Mouse (Mus musculus): ENCODE data around the gene St3gal2. TPM values are rescaled to one million over a fixed set of nuclear protein-coding genes. Genes with fewer than 3 reads are reported as not detected.

The St3gal2 gene
- polyA plus RNA-seq, 1 experiment: 39.7 TPM

DNA sequence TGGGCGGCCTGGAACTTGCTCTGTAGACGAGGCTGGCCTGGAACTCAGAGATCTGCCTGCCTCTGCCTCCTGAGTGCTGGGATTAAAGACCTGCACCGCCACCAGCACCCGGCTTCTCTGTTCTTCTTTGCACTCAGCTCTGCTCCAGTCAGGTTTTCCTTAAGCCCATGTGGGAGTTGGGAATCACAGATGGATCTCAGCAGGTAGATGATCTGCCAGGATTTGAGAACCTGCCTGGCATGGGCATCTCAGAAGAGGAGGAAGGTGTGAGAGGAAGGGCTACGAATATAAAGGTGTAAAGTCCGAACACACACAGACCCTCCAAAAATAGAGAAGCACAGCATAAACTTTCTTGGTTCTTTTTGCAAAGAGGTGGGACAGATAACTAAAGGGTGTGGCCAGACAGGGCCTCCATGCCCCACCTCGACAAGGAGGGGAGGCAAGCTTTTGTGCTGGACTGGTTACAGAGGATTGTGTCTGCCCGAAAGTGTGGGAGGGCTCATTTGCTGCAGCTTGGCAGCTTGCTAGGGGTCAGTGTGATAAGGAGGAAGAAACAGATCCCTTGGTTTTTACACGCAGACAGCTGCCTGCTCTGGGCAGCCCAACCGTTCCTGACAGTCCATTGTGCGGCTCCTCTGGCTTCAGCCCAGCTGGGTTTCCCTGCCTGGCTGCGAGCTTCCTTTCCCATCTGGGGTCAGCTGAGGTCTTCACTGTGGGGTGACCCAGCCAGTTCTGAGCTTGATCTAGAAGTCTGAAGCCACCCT, 11.6 kb downstream of the St3gal2 start:
- Histone ChIP-seq H3K4me2 (ENCODE audit: low read depth) (peak overlapping the region; percentile 78), H3K79me2 (ENCODE audit: control insufficient read depth, insufficient read depth) (peaks cover 48% of the 10 kb centered on the region)

GRCm38 (mm10) chr8:110932444-110932843, 12.7 kb downstream of the St3gal2 start:
- no peaks in the 10 kb centered on the region for H3K36me3 ChIP-seq (ENCODE audit: control insufficient read depth, insufficient read depth)

More for the DNA sequence above, 11.6 kb downstream of the St3gal2 start:
- H3ac ChIP-seq (ENCODE audit: control insufficient read depth, insufficient read length): no peak overlapping the region
- no peaks in the 10 kb centered on the region for H3K36me3 ChIP-seq (ENCODE audit: control insufficient read depth, insufficient read depth)
- no peaks in the 10 kb centered on the region for H3K27me3 ChIP-seq (ENCODE audit: control insufficient read depth, insufficient read depth, insufficient read length)
- H3K4me3 ChIP-seq: no peak overlapping the region
- TF ChIP-seq MYOG (IDR thresholded peaks at IDR 0.05; ENCODE audit: control insufficient read depth in 1 of 3, insufficient read depth in 1 of 3, insufficient read length in 2 of 3, low read depth in 2 of 3): peak; percentile 75 to 96 (median 85)
- TF ChIP-seq SRF (IDR thresholded peaks at IDR 0.05; ENCODE audit: control insufficient read depth, insufficient read length, low read depth): peak; percentile 51
- TF ChIP-seq POLR2A (IDR thresholded peaks at IDR 0.05; ENCODE audit: insufficient read length, low read depth): no peak
- TF ChIP-seq REST (IDR thresholded peaks at IDR 0.05; ENCODE audit: insufficient read depth, insufficient read length): no peak
- peak; percentile 26 for TF ChIP-seq TCF3 (IDR thresholded peaks at IDR 0.05; ENCODE audit: insufficient read length, low read depth)
- no peak for TF ChIP-seq E2F4 (IDR thresholded peaks at IDR 0.05; ENCODE audit: insufficient read depth)
- TF ChIP-seq MYOD1 (IDR thresholded peaks at IDR 0.05; ENCODE audit: control insufficient read depth in 1 of 3, insufficient read length in 2 of 3, low read depth in 2 of 3): peak in 2 of 3 experiments; percentile 87 to 93
- no peak for TF ChIP-seq POLR2AphosphoS2 (IDR thresholded peaks at IDR 0.05; ENCODE audit: insufficient read length, low read depth)
- TF ChIP-seq CEBPB (IDR thresholded peaks at IDR 0.05; ENCODE audit: insufficient read depth, poor library complexity, severe bottlenecking): no peak
- TF ChIP-seq MAX (IDR thresholded peaks at IDR 0.05; ENCODE audit: low read depth): no peak
- TF ChIP-seq TCF12 (IDR thresholded peaks at IDR 0.05; ENCODE audit: insufficient read depth, poor library complexity, severe bottlenecking): peak; percentile 23

DNA sequence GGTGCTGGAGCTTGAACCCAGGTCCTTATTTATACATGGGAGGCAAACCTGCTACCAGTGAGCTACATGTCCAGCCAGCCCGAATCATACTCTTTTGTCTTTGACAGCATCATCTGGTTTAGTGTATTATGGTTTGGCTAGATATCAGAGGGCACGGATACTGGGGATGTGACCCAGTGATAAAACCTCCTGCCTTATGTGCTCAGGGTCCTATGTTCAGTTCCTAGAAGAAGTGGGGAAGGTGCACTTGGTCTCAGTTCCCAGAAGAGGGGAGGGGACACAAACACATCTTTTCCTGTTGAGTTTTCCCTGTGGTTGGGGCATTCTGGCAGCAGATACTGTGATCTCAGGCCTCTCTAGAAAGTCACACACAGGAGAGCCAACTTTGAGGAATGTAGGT, 13.6 kb downstream of the St3gal2 start:
- no peak overlapping the region for H3K4me3 ChIP-seq
- no peak overlapping the region for H3ac ChIP-seq (ENCODE audit: control insufficient read depth, insufficient read length)

More at GRCm38 (mm10) chr8:110932444-110932843, 12.7 kb downstream of the St3gal2 start:
- Histone ChIP-seq H3K79me2 (ENCODE audit: control insufficient read depth, insufficient read depth) (peaks cover 51% of the 10 kb centered on the region), H3K4me2 (ENCODE audit: low read depth) (peak overlapping the region; percentile 78), H3K27me3 (ENCODE audit: control insufficient read depth, insufficient read depth, insufficient read length) (no peaks in the 10 kb centered on the region), H3ac (ENCODE audit: control insufficient read depth, insufficient read length) (no peak overlapping the region), H3K4me3 (no peak overlapping the region)
- TF ChIP-seq MYOG (IDR thresholded peaks at IDR 0.05; ENCODE audit: control insufficient read depth in 1 of 3, insufficient read depth in 1 of 3, insufficient read length in 2 of 3, low read depth in 2 of 3) (peak in 1 of 3 experiments; percentile 13), USF1 (IDR thresholded peaks at IDR 0.05; ENCODE audit: low read depth) (no peak), TCF3 (IDR thresholded peaks at IDR 0.05; ENCODE audit: insufficient read length, low read depth) (no peak), E2F4 (IDR thresholded peaks at IDR 0.05; ENCODE audit: insufficient read depth) (no peak), TCF12 (IDR thresholded peaks at IDR 0.05; ENCODE audit: insufficient read depth, poor library complexity, severe bottlenecking) (peak; percentile 12), POLR2A (IDR thresholded peaks at IDR 0.05; ENCODE audit: insufficient read length, low read depth) (no peak), MAX (IDR thresholded peaks at IDR 0.05; ENCODE audit: low read depth) (no peak), REST (IDR thresholded peaks at IDR 0.05; ENCODE audit: insufficient read depth, insufficient read length) (no peak), MYOD1 (IDR thresholded peaks at IDR 0.05; ENCODE audit: control insufficient read depth in 1 of 3, insufficient read length in 2 of 3, low read depth in 2 of 3) (peak; percentile 92 to 95 (median 94)), POLR2AphosphoS2 (IDR thresholded peaks at IDR 0.05; ENCODE audit: insufficient read length, low read depth) (no peak), SRF (IDR thresholded peaks at IDR 0.05; ENCODE audit: control insufficient read depth, insufficient read length, low read depth) (no peak), CEBPB (IDR thresholded peaks at IDR 0.05; ENCODE audit: insufficient read depth, poor library complexity, severe bottlenecking) (no peak)

GRCm38 (mm10) chr8:110936217-110936616, 16.5 kb downstream of the St3gal2 start:
- no peak for TF ChIP-seq USF1 (IDR thresholded peaks at IDR 0.05; ENCODE audit: low read depth)
- TF ChIP-seq E2F4 (IDR thresholded peaks at IDR 0.05; ENCODE audit: insufficient read depth): no peak
- no peak for TF ChIP-seq CEBPB (IDR thresholded peaks at IDR 0.05; ENCODE audit: insufficient read depth, poor library complexity, severe bottlenecking)
- TF ChIP-seq SRF (IDR thresholded peaks at IDR 0.05; ENCODE audit: control insufficient read depth, insufficient read length, low read depth): no peak
- no peak for TF ChIP-seq TCF3 (IDR thresholded peaks at IDR 0.05; ENCODE audit: insufficient read length, low read depth)
- no peak for TF ChIP-seq MYOD1 (IDR thresholded peaks at IDR 0.05; ENCODE audit: control insufficient read depth in 1 of 3, insufficient read length in 2 of 3, low read depth in 2 of 3)
- no peak for TF ChIP-seq MYOG (IDR thresholded peaks at IDR 0.05; ENCODE audit: control insufficient read depth in 1 of 3, insufficient read depth in 1 of 3, insufficient read length in 2 of 3, low read depth in 2 of 3)
- TF ChIP-seq REST (IDR thresholded peaks at IDR 0.05; ENCODE audit: insufficient read depth, insufficient read length): no peak
- no peak for TF ChIP-seq TCF12 (IDR thresholded peaks at IDR 0.05; ENCODE audit: insufficient read depth, poor library complexity, severe bottlenecking)
- no peak for TF ChIP-seq MAX (IDR thresholded peaks at IDR 0.05; ENCODE audit: low read depth)
- no peak for TF ChIP-seq POLR2AphosphoS2 (IDR thresholded peaks at IDR 0.05; ENCODE audit: insufficient read length, low read depth)
- no peak for TF ChIP-seq POLR2A (IDR thresholded peaks at IDR 0.05; ENCODE audit: insufficient read length, low read depth)
- H3ac ChIP-seq (ENCODE audit: control insufficient read depth, insufficient read length): no peak overlapping the region
- H3K4me3 ChIP-seq: no peak overlapping the region
- no peaks in the 10 kb centered on the region for H3K36me3 ChIP-seq (ENCODE audit: control insufficient read depth, insufficient read depth)
- no peaks in the 10 kb centered on the region for H3K27me3 ChIP-seq (ENCODE audit: control insufficient read depth, insufficient read depth, insufficient read length)
- peaks cover 50% of the 10 kb centered on the region for H3K79me2 ChIP-seq (ENCODE audit: control insufficient read depth, insufficient read depth)
- no peak overlapping the region for H3K4me2 ChIP-seq (ENCODE audit: low read depth)

More for the DNA sequence above, 13.6 kb downstream of the St3gal2 start:
- no peaks in the 10 kb centered on the region for H3K27me3 ChIP-seq (ENCODE audit: control insufficient read depth, insufficient read depth, insufficient read length)
- no peaks in the 10 kb centered on the region for H3K36me3 ChIP-seq (ENCODE audit: control insufficient read depth, insufficient read depth)
- no peak for TF ChIP-seq REST (IDR thresholded peaks at IDR 0.05; ENCODE audit: insufficient read depth, insufficient read length)
- no peak for TF ChIP-seq SRF (IDR thresholded peaks at IDR 0.05; ENCODE audit: control insufficient read depth, insufficient read length, low read depth)
- TF ChIP-seq E2F4 (IDR thresholded peaks at IDR 0.05; ENCODE audit: insufficient read depth): no peak
- TF ChIP-seq POLR2AphosphoS2 (IDR thresholded peaks at IDR 0.05; ENCODE audit: insufficient read length, low read depth): no peak
- TF ChIP-seq MAX (IDR thresholded peaks at IDR 0.05; ENCODE audit: low read depth): no peak
- no peak for TF ChIP-seq MYOD1 (IDR thresholded peaks at IDR 0.05; ENCODE audit: control insufficient read depth in 1 of 3, insufficient read length in 2 of 3, low read depth in 2 of 3)
- TF ChIP-seq TCF3 (IDR thresholded peaks at IDR 0.05; ENCODE audit: insufficient read length, low read depth): no peak
- peaks cover 51% of the 10 kb centered on the region for H3K79me2 ChIP-seq (ENCODE audit: control insufficient read depth, insufficient read depth)
- H3K4me2 ChIP-seq (ENCODE audit: low read depth): peak overlapping the region; percentile 78

Data from myocyte (in vitro differentiated cells).